Mouse (Mus musculus) liver, embryonic 13.5 days (tissue): Measurements from ENCODE around the gene Rnf41. TPM values are rescaled to one million over a fixed set of nuclear protein-coding genes. Genes with fewer than 3 reads are reported as not detected.

Source experiments
- ATAC-seq: fragments of 200-750 bp; cut with Nextera tagmentation; 2 replicates; pipeline ENCODE4 v1.8.0; 2017; ENCODE audit warnings: low read depth, mild to moderate bottlenecking, moderate number of reproducible peaks, moderate library complexity
- DNase-seq: peaks from one replicate; pipeline ENCODE4 v3.0.0; 2022
- H3K27ac ChIP-seq: fragments of 300-500 bp; sonication (generic); 2 replicates; pipeline ENCODE4 v1.5.1; 2015; ENCODE audit warnings: moderate library complexity, mild to moderate bottlenecking, inconsistent platforms
- H3K27me3 ChIP-seq: fragments of 300-500 bp; sonication (generic); 2 replicates; pipeline ENCODE4 v1.6.1; 2015; ENCODE audit warnings: mild to moderate bottlenecking, inconsistent platforms
- H3K36me3 ChIP-seq: fragments of 300-500 bp; sonication (generic); 2 replicates; pipeline ENCODE4 v1.6.1; 2015; ENCODE audit warnings: mild to moderate bottlenecking, inconsistent platforms
- H3K4me1 ChIP-seq: fragments of 300-500 bp; sonication (generic); replicated peaks from 2 replicates; pipeline ENCODE4 v1.6.1; 2015; ENCODE audit warnings: inconsistent platforms
- H3K4me2 ChIP-seq: fragments of 300-500 bp; sonication (generic); 2 replicates; pipeline ENCODE4 v1.6.1; 2015; ENCODE audit warnings: inconsistent platforms, mild to moderate bottlenecking, moderate library complexity
- H3K4me3 ChIP-seq: fragments of 300-500 bp; sonication (generic); replicated peaks from 2 replicates; pipeline ENCODE4 v1.5.1; 2015; ENCODE audit warnings: mild to moderate bottlenecking, inconsistent platforms
- H3K9ac ChIP-seq: fragments of 300-500 bp; sonication (generic); 2 replicates; pipeline ENCODE4 v1.6.1; 2015; ENCODE audit warnings: mild to moderate bottlenecking, inconsistent platforms
- H3K9me3 ChIP-seq: fragments of 300-500 bp; sonication (generic); replicated peaks from 2 replicates; pipeline ENCODE4 v1.6.1; 2016; ENCODE audit warnings: inconsistent platforms
- WGBS: fragments of 180-500 bp; shearing (Covaris S2); methylation state at CpG from one replicate; pipeline ENCODE4 v1.1.7; 2015; ENCODE audit not compliant: insufficient replicate concordance; 5-methylcytosine and 5-hydroxymethylcytosine counted together
- microRNA-seq: library from miRNA; unstranded; fragments of <30 nt; microRNA quantifications from one replicate; pipeline ENCODE4, GENCODE M21; 2016
- polyA plus RNA-seq: library from polyadenylated mRNA; unstranded; fragments of >200 nt; fragmentation: Nextera tagmentation; extraction: Ambion mirVana; gene quantifications from 2 replicates; pipeline ENCODE4 v1.2.1, GENCODE M21; 2015

The Rnf41 gene
- polyA plus RNA-seq, 1 experiment from 2014 or later, result 9.0 TPM

DNA sequence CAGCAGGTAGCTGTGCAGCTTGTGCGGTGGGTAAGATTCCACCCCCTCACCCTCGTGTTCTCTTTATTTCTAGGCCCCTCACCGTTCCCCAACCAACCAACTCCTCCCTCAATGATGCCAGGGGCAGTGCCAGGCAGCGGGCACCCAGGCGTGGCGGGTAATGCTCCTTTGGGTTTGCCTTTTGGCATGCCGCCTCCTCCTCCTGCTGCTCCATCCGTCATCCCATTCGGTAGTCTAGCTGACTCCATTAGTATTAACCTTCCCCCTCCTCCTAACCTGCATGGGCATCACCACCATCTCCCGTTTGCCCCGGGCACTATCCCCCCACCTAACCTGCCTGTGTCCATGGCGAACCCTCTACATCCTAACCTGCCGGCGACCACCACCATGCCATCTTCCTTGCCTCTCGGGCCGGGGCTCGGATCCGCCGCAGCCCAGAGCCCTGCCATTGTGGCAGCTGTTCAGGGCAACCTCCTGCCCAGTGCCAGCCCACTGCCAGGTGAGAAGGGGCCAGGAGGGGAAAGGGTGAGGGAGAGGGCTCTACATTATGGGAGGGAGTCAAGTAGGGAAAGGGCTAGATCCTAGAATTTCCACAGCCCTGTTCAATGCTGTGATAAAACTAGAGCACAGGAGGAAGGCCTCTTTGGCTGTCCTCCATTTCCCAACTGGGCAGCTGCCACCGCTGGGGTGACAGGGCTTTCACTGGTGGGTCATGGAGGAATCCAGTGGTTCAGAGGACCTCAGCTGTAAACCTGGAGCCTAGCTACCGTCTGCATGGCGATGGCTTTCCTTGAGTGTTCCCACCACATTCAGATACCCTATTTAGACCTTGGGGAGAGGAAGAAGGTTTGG is 76.6 kb downstream of the Rnf41 start:
- Histone ChIP-seq H3K27me3 (no peaks in the 10 kb centered on the region), H3K4me3 (no peak overlapping the region), H3K27ac (no peak overlapping the region), H3K4me2 (no peak overlapping the region), H3K36me3 (peaks cover 90% of the 10 kb centered on the region), H3K9me3 (no peaks in the 10 kb centered on the region), H3K9ac (no peak overlapping the region), H3K4me1 (peaks cover 26% of the 10 kb centered on the region)
- DNase-seq (no peak), ATAC-seq (no peak)
- 88% methylated on average over 22 of the region's 22 CpGs for WGBS

DNA sequence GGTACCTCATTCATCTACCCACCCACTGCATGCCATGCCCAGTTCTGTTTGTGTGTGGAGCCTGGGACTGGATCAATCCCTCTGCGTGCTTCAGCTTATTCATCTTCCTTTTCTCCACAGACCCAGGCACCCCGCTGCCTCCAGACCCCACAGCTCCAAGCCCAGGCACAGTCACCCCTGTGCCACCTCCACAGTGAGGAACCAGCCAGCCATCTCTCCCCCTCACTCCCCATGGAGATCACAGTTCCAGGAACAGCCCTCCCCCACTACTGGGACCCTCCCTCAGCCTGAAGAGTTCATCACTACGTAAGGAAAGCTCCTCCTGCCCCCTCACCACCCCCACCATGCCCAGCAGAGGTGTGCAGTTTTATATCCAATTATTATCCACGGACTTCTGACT is 77.3 kb downstream of the Rnf41 start:
- no peak overlapping the region for H3K9ac ChIP-seq
- H3K4me1 ChIP-seq, result peaks cover 27% of the 10 kb centered on the region
- H3K36me3 ChIP-seq, result peaks cover 83% of the 10 kb centered on the region
- DNase-seq, result no peak
- H3K27me3 ChIP-seq, result no peaks in the 10 kb centered on the region
- no peaks in the 10 kb centered on the region for H3K9me3 ChIP-seq
- 84% methylated on average over 4 of the region's 4 CpGs for WGBS
- no peak overlapping the region for H3K4me3 ChIP-seq
- H3K4me2 ChIP-seq, result no peak overlapping the region
- no peak overlapping the region for H3K27ac ChIP-seq
- no peak for ATAC-seq

GRCm38 (mm10) chr10:128489380-128489779 is 77.9 kb downstream of the Rnf41 start:
- Histone ChIP-seq H3K36me3 (peaks cover 77% of the 10 kb centered on the region), H3K27ac (peak overlapping the region; percentile 39; the same call in 1 of the 2 replicates), H3K9ac (no peak overlapping the region)

GRCm38 (mm10) chr10:128489785-128490184 is 78.3 kb downstream of the Rnf41 start:
- 70% methylated on average over 4 of the region's 4 CpGs for WGBS
- DNase-seq, result no peak
- ATAC-seq, result no peak
- peaks cover 33% of the 10 kb centered on the region for H3K4me1 ChIP-seq
- H3K27me3 ChIP-seq, result no peaks in the 10 kb centered on the region
- no peaks in the 10 kb centered on the region for H3K9me3 ChIP-seq
- peaks cover 73% of the 10 kb centered on the region for H3K36me3 ChIP-seq
- H3K4me2 ChIP-seq, result no peak overlapping the region
- H3K27ac ChIP-seq, result peak overlapping the region; percentile 39; the same call in 1 of the 2 replicates
- H3K4me3 ChIP-seq, result no peak overlapping the region
- H3K9ac ChIP-seq, result no peak overlapping the region

More at GRCm38 (mm10) chr10:128489380-128489779, 77.9 kb downstream of the Rnf41 start:
- Histone ChIP-seq H3K4me1 (peaks cover 29% of the 10 kb centered on the region), H3K9me3 (no peaks in the 10 kb centered on the region), H3K27me3 (no peaks in the 10 kb centered on the region), H3K4me2 (no peak overlapping the region), H3K4me3 (no peak overlapping the region)
- ATAC-seq, result no peak
- no peak for DNase-seq
- WGBS, result 57% methylated on average over 5 of the region's 5 CpGs

DNA sequence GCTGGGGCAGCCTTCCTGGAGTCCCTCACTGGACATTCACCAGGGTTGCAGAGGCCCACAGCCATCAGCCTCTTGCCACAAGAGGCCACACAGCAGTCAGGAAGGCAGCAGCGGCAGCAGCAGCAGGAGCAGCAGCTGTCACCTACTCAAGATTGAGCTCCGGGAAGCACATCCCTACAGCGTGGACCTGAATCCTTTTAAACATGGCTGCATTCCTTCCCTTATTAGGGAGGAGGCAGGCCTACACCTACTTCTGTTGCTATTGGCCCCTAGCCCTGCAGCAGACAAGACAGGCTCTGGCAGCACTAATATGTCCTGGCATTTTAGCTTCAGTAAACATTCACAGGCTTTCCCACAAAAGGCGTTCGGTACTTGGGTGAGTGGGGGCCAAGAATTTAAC is 78.8 kb downstream of the Rnf41 start:
- H3K9me3 ChIP-seq, result no peaks in the 10 kb centered on the region
- H3K4me3 ChIP-seq, result no peak overlapping the region
- no peaks in the 10 kb centered on the region for H3K27me3 ChIP-seq
- peaks cover 37% of the 10 kb centered on the region for H3K4me1 ChIP-seq
- 78% methylated on average over 5 of the region's 5 CpGs for WGBS
- peaks cover 70% of the 10 kb centered on the region for H3K36me3 ChIP-seq
- no peak overlapping the region for H3K4me2 ChIP-seq
- H3K9ac ChIP-seq, result no peak overlapping the region
- no peak for ATAC-seq
- peak overlapping the region; percentile 39; the same call in 1 of the 2 replicates for H3K27ac ChIP-seq
- DNase-seq, result no peak

DNA sequence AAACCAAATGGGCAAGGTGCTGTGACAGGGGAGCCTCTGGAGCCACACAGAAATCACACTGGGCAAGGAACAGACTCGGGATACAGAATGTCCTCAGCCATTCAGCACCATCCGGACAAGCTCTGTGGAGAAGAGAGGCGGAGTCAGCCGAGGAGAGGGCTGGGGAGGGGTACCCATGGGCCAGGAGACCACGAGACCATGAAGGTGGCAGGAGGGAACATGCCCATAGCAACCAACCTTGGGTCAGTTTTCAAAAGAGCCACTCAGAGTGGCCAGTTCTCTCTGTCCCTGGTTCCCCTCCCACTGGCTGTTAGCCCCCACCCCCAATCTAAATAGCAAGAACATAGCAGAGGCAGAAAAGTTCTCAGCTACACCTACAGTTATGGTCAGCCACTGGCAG is 79.5 kb downstream of the Rnf41 start:
- ATAC-seq (no peak), DNase-seq (no peak)
- 63% methylated on average over 5 of the region's 5 CpGs for WGBS
- no peaks in the 10 kb centered on the region for H3K9me3 ChIP-seq
- no peak overlapping the region for H3K4me3 ChIP-seq
- peak overlapping the region; percentile 93 for H3K4me2 ChIP-seq
- H3K27me3 ChIP-seq, result no peaks in the 10 kb centered on the region
- peaks cover 43% of the 10 kb centered on the region for H3K4me1 ChIP-seq
- peaks cover 63% of the 10 kb centered on the region for H3K36me3 ChIP-seq
- H3K9ac ChIP-seq, result no peak overlapping the region; the same call in 1 of the 2 replicates
- peak overlapping the region; percentile 40 for H3K27ac ChIP-seq

Small RNAs within 50 kb of the gene (microRNA-seq; reads per million reads assigned to microRNA genes)
- gene Gm25361 (not detected), gene Gm26308 (not detected), gene Mir6914 (1.5 reads per million), gene Mir6915 (not detected), gene Mir8105 (1.8 reads per million)

Other genes starting within 250 kb of the Rnf41 start
- gene Rbms2, start 231.4 kb upstream of the Rnf41 start, polyA plus RNA-seq, result 7.0 and 8.8 TPM in 2 replicates
- gene Gls2, start 217.2 kb upstream of the Rnf41 start, polyA plus RNA-seq, result 1.9 and 2.2 TPM in 2 replicates
- 24.1 and 24.7 TPM in 2 replicates for gene Spryd4, start 199.8 kb upstream of the Rnf41 start, polyA plus RNA-seq
- 0.09 TPM in 1 of 2 replicates, not detected in the other for gene Mip, start 185.8 kb upstream of the Rnf41 start, polyA plus RNA-seq
- 34.8 and 37.4 TPM in 2 replicates for gene Timeless, start 179.6 kb upstream of the Rnf41 start, polyA plus RNA-seq
- 0.31 and 0.49 TPM in 2 replicates for gene Apon, start 157.6 kb upstream of the Rnf41 start, polyA plus RNA-seq
- 46.0 and 46.6 TPM in 2 replicates for gene Apof, start 143.0 kb upstream of the Rnf41 start, polyA plus RNA-seq
- gene Stat2, start 141.1 kb upstream of the Rnf41 start, polyA plus RNA-seq, result 5.7 and 6.3 TPM in 2 replicates
- gene Il23a, start 112.9 kb upstream of the Rnf41 start, polyA plus RNA-seq, result 0.10 TPM in 1 of 2 replicates, not detected in the other
- 11.8 and 14.4 TPM in 2 replicates for gene Pan2, start 108.3 kb upstream of the Rnf41 start, polyA plus RNA-seq
- 99.7 and 105 TPM in 2 replicates for gene Cnpy2, start 89.2 kb upstream of the Rnf41 start, polyA plus RNA-seq
- 149 and 170 TPM in 2 replicates for gene Cs, start 73.9 kb upstream of the Rnf41 start, polyA plus RNA-seq
- 4.6 and 4.8 TPM in 2 replicates for gene Coq10a, start 42.7 kb upstream of the Rnf41 start, polyA plus RNA-seq
- gene Ankrd52, start 34.5 kb upstream of the Rnf41 start, polyA plus RNA-seq, result 5.0 and 5.1 TPM in 2 replicates
- gene Slc39a5, start 10.4 kb upstream of the Rnf41 start, polyA plus RNA-seq, result 30.5 and 32.8 TPM in 2 replicates
- 57.3 and 64.4 TPM in 2 replicates for gene Nabp2, start 165 bp upstream of the Rnf41 start, polyA plus RNA-seq
- gene Smarcc2, start 47.6 kb downstream of the Rnf41 start, polyA plus RNA-seq, result 18.5 and 30.1 TPM in 2 replicates
- 498 and 524 TPM in 2 replicates for gene Myl6, start 82.5 kb downstream of the Rnf41 start, polyA plus RNA-seq
- gene Myl6b, start 87.0 kb downstream of the Rnf41 start, polyA plus RNA-seq, result 1.2 and 1.3 TPM in 2 replicates
- 9.9 and 10.6 TPM in 2 replicates for gene Esyt1, start 114.2 kb downstream of the Rnf41 start, polyA plus RNA-seq
- 6.2 and 7.1 TPM in 2 replicates for gene Zc3h10, start 136.1 kb downstream of the Rnf41 start, polyA plus RNA-seq
- gene Rpl41, start 137.6 kb downstream of the Rnf41 start, polyA plus RNA-seq, result 2,776 and 3,150 TPM in 2 replicates
- 207 and 228 TPM in 2 replicates for gene Pa2g4, start 154.3 kb downstream of the Rnf41 start, polyA plus RNA-seq
- 1.2 and 1.9 TPM in 2 replicates for gene Erbb3, start 178.0 kb downstream of the Rnf41 start, polyA plus RNA-seq
- 486 and 551 TPM in 2 replicates for gene Rps26, start 215.1 kb downstream of the Rnf41 start, polyA plus RNA-seq
- 0.12 and 0.21 TPM in 2 replicates for gene Ikzf4, start 234.3 kb downstream of the Rnf41 start, polyA plus RNA-seq